Mouse (Mus musculus) CH12.LX (cell line): ENCODE measurements around the gene Rragc. TPM values are rescaled to one million over a fixed set of nuclear protein-coding genes. Genes with fewer than 3 reads are reported as not detected.

Experiments
- DNase-seq: peaks from one replicate; pipeline ENCODE4 v3.0.0-alpha.2; 2013; ENCODE audit errors: extremely low read depth
- H3K27ac ChIP-seq: 2 replicates; pipeline ENCODE4 v1.5.1; 2012; ENCODE audit warnings: low read depth, mild to moderate bottlenecking, control low read depth, moderate library complexity; ENCODE audit not compliant: insufficient read depth
- H3K27me3 ChIP-seq: replicated peaks from 2 replicates; pipeline ENCODE3; 2012; ENCODE audit warnings: inconsistent platforms
- H3K36me3 ChIP-seq, 2 experiments: replicated peaks in 1 of 2; 2 replicates each; pipeline versions ENCODE3 to v1.6.1; 2012; ENCODE audit warnings: inconsistent platforms in 1 of 2, low read length in 1 of 2, mild to moderate bottlenecking in 1 of 2, mixed read lengths in 1 of 2, moderate library complexity in 1 of 2; ENCODE audit not compliant: control insufficient read depth in 1 of 2, insufficient read depth in 1 of 2
- H3K4me1 ChIP-seq, 2 experiments: 2 replicates each; pipeline ENCODE4 v1.6.1; 2012; ENCODE audit warnings: inconsistent platforms in 1 of 2, moderate library complexity in 1 of 2; ENCODE audit not compliant: insufficient read depth in 2 of 2, control insufficient read depth in 1 of 2
- H3K4me2 ChIP-seq: 2 replicates; pipeline ENCODE4 v1.6.1; 2012; ENCODE audit warnings: low read depth, mild to moderate bottlenecking, control low read depth; ENCODE audit not compliant: poor library complexity, insufficient read depth, severe bottlenecking
- H3K4me3 ChIP-seq, 3 experiments: fragments of 150-350 bp in 1 of 3; sonication (generic) in 1 of 3; replicated peaks in 1 of 3; 2 replicates each; pipeline versions ENCODE3 to v1.5.1; 2011 to 2012; ENCODE audit warnings: low read depth in 2 of 3, low read length in 2 of 3, mild to moderate bottlenecking in 2 of 3, moderate library complexity in 2 of 3, control low read depth in 1 of 3, improper control_type of control experiment in 1 of 3, inconsistent platforms in 1 of 3, mixed read lengths in 1 of 3; ENCODE audit not compliant: poor library complexity in 1 of 3
- H3K79me2 ChIP-seq: replicated peaks from 2 replicates; pipeline ENCODE4 v1.6.1; 2012; ENCODE audit warnings: mild to moderate bottlenecking, moderate library complexity; ENCODE audit not compliant: control insufficient read depth, poor library complexity, insufficient read depth, severe bottlenecking; ENCODE audit errors: extremely low read depth
- H3K9ac ChIP-seq: 2 replicates; pipeline ENCODE4 v1.6.1; 2012; ENCODE audit warnings: low read depth, mild to moderate bottlenecking, control low read depth, moderate library complexity; ENCODE audit not compliant: insufficient read depth
- H3K9me3 ChIP-seq: replicated peaks from 2 replicates; pipeline ENCODE3; 2012; ENCODE audit warnings: low read length, inconsistent platforms, mixed read lengths
- CHD1 ChIP-seq: IDR thresholded peaks from 2 replicates; pipeline ENCODE4 v1.6.1; 2012; ENCODE audit warnings: low read depth, low read length, improper control_type of control experiment, inconsistent platforms
- CTCF ChIP-seq, 2 experiments: IDR thresholded peaks in 1 of 2; conservative IDR thresholded peaks in 1 of 2; 2 replicates each; pipeline ENCODE4 v1.5.1; 2011 to 2012; ENCODE audit warnings: low read depth in 2 of 2, low read length in 2 of 2, improper control_type of control experiment in 1 of 2, inconsistent platforms in 1 of 2, mild to moderate bottlenecking in 1 of 2, moderate library complexity in 1 of 2
- EP300 ChIP-seq: IDR thresholded peaks from 2 replicates; pipeline ENCODE4 v1.6.1; 2011; ENCODE audit warnings: low read length, improper control_type of control experiment
- GABPA ChIP-seq: IDR thresholded peaks from 2 replicates; pipeline ENCODE4 v1.6.1; 2012; ENCODE audit warnings: low read depth, low read length, improper control_type of control experiment, inconsistent platforms; ENCODE audit not compliant: insufficient replicate concordance
- HCFC1 ChIP-seq: IDR thresholded peaks from 2 replicates; pipeline ENCODE4 v1.6.1; 2012; ENCODE audit warnings: low read depth, mild to moderate bottlenecking, inconsistent platforms, low read length, improper control_type of control experiment
- IRF4 ChIP-seq: IDR thresholded peaks from 2 replicates; pipeline ENCODE4 v1.6.1; 2014; ENCODE audit warnings: low read depth, mild to moderate bottlenecking, inconsistent platforms, low read length, improper control_type of control experiment
- KAT2A ChIP-seq: IDR thresholded peaks from 2 replicates; pipeline ENCODE4 v1.6.1; 2012; ENCODE audit warnings: low read length, improper control_type of control experiment, inconsistent platforms; ENCODE audit not compliant: insufficient replicate concordance
- MAZ ChIP-seq: IDR thresholded peaks from 2 replicates; pipeline ENCODE4 v1.6.1; 2012; ENCODE audit warnings: low read depth, mild to moderate bottlenecking, inconsistent platforms, low read length, improper control_type of control experiment, moderate library complexity
- MXI1 ChIP-seq: IDR thresholded peaks from 2 replicates; pipeline ENCODE4 v1.6.1; 2011; ENCODE audit warnings: mild to moderate bottlenecking, low read depth, low read length, improper control_type of control experiment
- MYC ChIP-seq: IDR thresholded peaks from 2 replicates; pipeline ENCODE4 v1.6.1; 2011; ENCODE audit warnings: low read depth, mild to moderate bottlenecking, improper control_type of control experiment, low read length
- NRF1 ChIP-seq: IDR thresholded peaks from 2 replicates; pipeline ENCODE4 v1.6.1; 2014; ENCODE audit warnings: low read depth, mild to moderate bottlenecking, inconsistent platforms, low read length, improper control_type of control experiment, moderate library complexity
- PAX5 ChIP-seq: IDR thresholded peaks from 2 replicates; pipeline ENCODE4 v1.6.1; 2012; ENCODE audit warnings: low read length, inconsistent platforms, mixed read lengths
- POLR2A ChIP-seq: IDR thresholded peaks from 2 replicates; pipeline ENCODE4 v1.6.1; 2011; ENCODE audit warnings: low read depth, mild to moderate bottlenecking, improper control_type of control experiment, low read length
- POLR2AphosphoS2 ChIP-seq: IDR thresholded peaks from 2 replicates; pipeline ENCODE4 v1.6.1; 2011; ENCODE audit warnings: low read depth, low read length, improper control_type of control experiment
- RAD21 ChIP-seq: IDR thresholded peaks from 2 replicates; pipeline ENCODE4 v1.6.1; 2011; ENCODE audit warnings: low read depth, mild to moderate bottlenecking, low read length, improper control_type of control experiment, moderate library complexity
- RCOR1 ChIP-seq: conservative IDR thresholded peaks from 2 replicates; pipeline ENCODE4 v1.6.1; 2012; ENCODE audit warnings: low read depth, mild to moderate bottlenecking, inconsistent platforms, low read length, improper control_type of control experiment
- SIN3A ChIP-seq: IDR thresholded peaks from 2 replicates; pipeline ENCODE4 v1.6.1; 2012; ENCODE audit warnings: low read length, improper control_type of control experiment, inconsistent platforms
- SMC3 ChIP-seq: IDR thresholded peaks from 2 replicates; pipeline ENCODE4 v1.6.1; 2011; ENCODE audit warnings: low read depth, low read length, improper control_type of control experiment
- dilution Hi-C: fragments of 300-500 bp; cut with MboI; formaldehyde crosslinking; loops from 2 replicates; pipeline ENCODE4 v1.14.3; 2020; ENCODE audit warnings: low sequenced_read_pairs; ENCODE audit not compliant: extremely low pct_unique_long_range_greater_than_20kb, extremely low pct_ligation_motif_present
- in situ Hi-C: fragments of 300-500 bp; cut with MboI; formaldehyde crosslinking; loops from 3 replicates; pipeline ENCODE4 v1.14.3; 2019; ENCODE audit warnings: low sequenced_read_pairs, low pct_ligation_motif_present, low pct_unique_long_range_greater_than_20kb, mixed read lengths
- polyA plus RNA-seq: library from polyadenylated mRNA; unstranded; fragments of >175 nt; gene quantifications from 2 replicates; pipeline ENCODE4 v1.2.1, GENCODE M21; 2012; ENCODE audit warnings: low read depth; ENCODE audit not compliant: insufficient read length
- total RNA-seq, 2 experiments: library from RNA; depleted of rRNA; stranded (reverse); fragments of 300-350 nt in 1 of 2; fragments of >200 nt in 1 of 2; gene quantifications; 2 replicates each; pipeline ENCODE4 v1.2.3; 2012 to 2014

Gene Rragc
- total and polyA plus RNA-seq, 3 experiments: 24.0 to 67.6 (median 49.1) TPM

DNA sequence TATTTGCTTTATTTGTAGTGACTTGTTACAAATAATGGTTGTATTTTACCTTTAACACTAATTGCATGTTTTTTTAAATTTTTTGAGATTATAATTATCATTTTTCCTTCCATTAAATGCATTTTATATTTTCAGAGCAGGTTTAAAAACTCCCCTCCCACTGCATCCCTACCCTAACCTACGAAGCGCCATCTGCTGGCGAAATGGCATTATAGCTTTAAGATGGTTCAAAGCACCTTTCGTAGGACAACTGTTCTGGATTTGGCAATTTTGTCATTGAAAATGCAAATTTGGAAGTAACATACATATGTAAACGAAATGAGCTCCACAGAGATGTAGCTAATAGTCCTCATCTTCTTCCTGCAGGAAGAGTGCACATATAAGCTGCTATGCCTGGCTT, 18.6 kb upstream of the Rragc start:
- in situ Hi-C loops (no loop called here), dilution Hi-C loops (no loop called here)
- Histone ChIP-seq H3K4me3 (no peak overlapping the region), H3K9ac (no peak overlapping the region), H3K27me3 (no peaks in the 10 kb centered on the region), H3K9me3 (no peaks in the 10 kb centered on the region), H3K4me1 (peaks cover 0 to 5% of the 10 kb centered on the region in 2 experiments; a peak in 2 of 4 replicates), H3K79me2 (no peaks in the 10 kb centered on the region), H3K4me2 (no peak overlapping the region), H3K36me3 (peaks cover 0 to 2% of the 10 kb centered on the region in 2 experiments), H3K27ac (no peak overlapping the region)
- TF ChIP-seq SMC3: peak; percentile 77
- TF ChIP-seq SIN3A: no peak
- peak; percentile 69 to 76 for TF ChIP-seq CTCF (conservative IDR thresholded peaks at IDR 0.05 in 1 of 2, IDR thresholded peaks at IDR 0.05 in 1 of 2; ENCODE audit: low read depth in 2 of 2, low read length in 2 of 2)
- peak; percentile 40 for TF ChIP-seq RAD21
- peak; percentile 56 for DNase-seq

DNA sequence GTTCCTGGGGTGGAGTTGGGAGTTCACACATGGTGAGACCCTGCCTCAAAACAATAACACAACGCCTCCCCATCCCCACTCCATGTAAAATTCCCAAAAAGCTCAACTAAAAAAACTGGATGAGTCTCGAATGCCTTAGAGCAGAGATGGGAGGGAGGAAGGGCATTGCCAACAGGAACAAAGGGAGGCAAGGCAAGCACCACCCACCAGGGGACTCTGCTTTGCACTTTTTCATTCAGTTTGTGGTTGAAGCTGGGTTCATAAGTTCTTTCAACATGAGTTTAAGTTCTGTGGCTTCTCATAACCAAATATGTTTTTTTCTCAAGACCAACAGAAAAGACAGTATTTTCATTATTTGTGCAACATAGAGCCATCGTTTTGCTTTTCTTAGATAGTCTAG, 13.8 kb upstream of the Rragc start:
- peak; percentile 33 for DNase-seq
- Histone ChIP-seq H3K27ac (no peak overlapping the region), H3K4me3 (no peak overlapping the region), H3K4me1 (peaks cover 0 to 26% of the 10 kb centered on the region in 2 experiments; a peak in 3 of 4 replicates), H3K9ac (no peak overlapping the region), H3K36me3 (peaks cover 0 to 13% of the 10 kb centered on the region in 2 experiments), H3K27me3 (no peaks in the 10 kb centered on the region), H3K4me2 (no peak overlapping the region), H3K9me3 (no peaks in the 10 kb centered on the region), H3K79me2 (peaks cover 2% of the 10 kb centered on the region)
- no peak for TF ChIP-seq RCOR1
- TF ChIP-seq PAX5: no peak
- no peak for TF ChIP-seq CHD1
- no peak for TF ChIP-seq GABPA
- no peak for TF ChIP-seq MXI1
- TF ChIP-seq IRF4: no peak
- TF ChIP-seq KAT2A: no peak
- TF ChIP-seq HCFC1: no peak
- no peak for TF ChIP-seq EP300
- TF ChIP-seq POLR2AphosphoS2: no peak
- no peak for TF ChIP-seq POLR2A
- TF ChIP-seq MYC: no peak
- no peak for TF ChIP-seq MAZ
- no peak for TF ChIP-seq NRF1
- dilution Hi-C loops: no loop called here
- in situ Hi-C loops: no loop called here
